Mouse (Mus musculus) gastrocnemius, postnatal 25 days (tissue): Measurements from ENCODE around the gene Smarca1. TPM values are rescaled to one million over a fixed set of nuclear protein-coding genes. Genes with fewer than 3 reads are reported as not detected.

Source experiments
- DNase-seq: peaks from one replicate; pipeline ENCODE4 v3.0.0; 2022
- long read RNA-seq, 2 experiments: library from polyadenylated mRNA; stranded (forward); transcript quantifications; one replicate each; pipeline ENCODE4 v2.0.0; 2021
- total RNA-seq, 2 experiments: library from RNA; stranded (reverse); gene quantifications; 1 replicate in 1 of 2; 2 replicates in 1 of 2; pipeline ENCODE4 v1.2.3; 2021

Gene Smarca1
- total RNA-seq, result 1 to 10 TPM; 1.3 to 1.4 TPM
- long read RNA-seq, experiment 1, partial matches to known transcripts, result 0 of 1 reads
- long read RNA-seq, experiment 1, other reads (novel, unspliced or antisense), result 1 of 1 reads
- long read RNA-seq, experiment 2, partial matches to known transcripts, result 0 of 2 reads
- long read RNA-seq, experiment 2, other reads (novel, unspliced or antisense), result 2 of 2 reads

- peak; percentile 5 for DNase-seq
Observed at GRCm38 (mm10) chrX:47892431-47893024, at the start of gene Smarca1. Smarca1 (minus strand) TSS chrX:47892974.

GRCm38 (mm10) chrX:47937740-47938139, 45.0 kb upstream of the Smarca1 start:
- DNase-seq, result no peak

- no peak for DNase-seq
Observed at GRCm38 (mm10) chrX:47936885-47937284, 44.1 kb upstream of the Smarca1 start.

- DNase-seq, result no peak
Observed at GRCm38 (mm10) chrX:47934352-47934751, 41.6 kb upstream of the Smarca1 start.

GRCm38 (mm10) chrX:47930449-47930848, 37.7 kb upstream of the Smarca1 start:
- DNase-seq, result no peak

GRCm38 (mm10) chrX:47927981-47928380, 35.2 kb upstream of the Smarca1 start:
- no peak for DNase-seq

- DNase-seq, result no peak
Observed at GRCm38 (mm10) chrX:47920541-47920940, 27.8 kb upstream of the Smarca1 start.

GRCm38 (mm10) chrX:47916831-47917230, 24.1 kb upstream of the Smarca1 start:
- no peak for DNase-seq

- no peak for DNase-seq
Observed at GRCm38 (mm10) chrX:47913543-47913938, 20.8 kb upstream of the Smarca1 start.

- DNase-seq, result no peak
Observed at GRCm38 (mm10) chrX:47912904-47913542, 20.2 kb upstream of the Smarca1 start.

- peak; percentile 70 for DNase-seq
Observed at GRCm38 (mm10) chrX:47912306-47912792, 19.6 kb upstream of the Smarca1 start, which contains the start of gene Ocrl. Ocrl (plus strand) TSS chrX:47912387.

GRCm38 (mm10) chrX:47891907-47892430, 805 bp downstream of the Smarca1 start:
- no peak for DNase-seq

- no peak for DNase-seq
Observed at GRCm38 (mm10) chrX:47891243-47891906, 1.4 kb downstream of the Smarca1 start.

- DNase-seq, result no peak
Observed at GRCm38 (mm10) chrX:47887401-47887800, 5.4 kb downstream of the Smarca1 start.

GRCm38 (mm10) chrX:47882813-47883212, 10.0 kb downstream of the Smarca1 start:
- DNase-seq, result no peak

GRCm38 (mm10) chrX:47880052-47880451, 12.7 kb downstream of the Smarca1 start:
- DNase-seq, result no peak

GRCm38 (mm10) chrX:47858544-47858943, 34.2 kb downstream of the Smarca1 start:
- no peak for DNase-seq

GRCm38 (mm10) chrX:47835835-47836195, 57.0 kb downstream of the Smarca1 start:
- no peak for DNase-seq

- DNase-seq, result no peak
Observed at GRCm38 (mm10) chrX:47835098-47835834, 57.5 kb downstream of the Smarca1 start.

GRCm38 (mm10) chrX:47833431-47833830, 59.3 kb downstream of the Smarca1 start:
- no peak for DNase-seq

GRCm38 (mm10) chrX:47820566-47820965, 72.2 kb downstream of the Smarca1 start:
- no peak for DNase-seq

- DNase-seq, result no peak
Observed at GRCm38 (mm10) chrX:47808717-47809116, 84.1 kb downstream of the Smarca1 start.
